Mouse (Mus musculus): ENCODE measurements around the gene Defa21. TPM values are rescaled to one million over a fixed set of nuclear protein-coding genes. Genes with fewer than 3 reads are reported as not detected.
"Not testable (repeated sequence)": the region's sequence is repeated elsewhere in the genome, so short reads cannot be mapped to it uniquely, and the experiment has no call there.

Gene Defa21
- polyA plus RNA-seq (2021), result not detected

DNA sequence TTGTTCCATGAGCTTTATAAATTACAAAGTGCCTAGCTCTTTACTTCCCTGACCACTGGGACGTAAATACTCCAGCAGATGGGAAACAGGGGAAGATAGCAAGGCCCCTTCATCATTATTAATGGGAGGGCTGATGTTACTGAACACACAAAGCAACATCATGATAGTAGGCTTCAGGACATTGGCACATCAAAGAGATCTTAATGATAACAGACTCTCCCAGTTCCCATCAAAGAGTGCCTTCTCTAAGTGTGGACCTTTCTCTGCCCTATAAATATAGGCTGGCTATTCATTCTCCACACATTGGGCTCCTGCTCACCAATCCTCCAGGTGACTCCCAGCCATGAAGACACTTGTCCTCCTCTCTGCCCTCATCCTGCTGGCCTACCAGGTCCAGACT is at the start of gene Defa21:
Gene Defa21, plus strand, starts transcription at position 301 of the 400 bp plus-strand sequence.
- ATAC-seq; POLR2A ChIA-PET; DNase-seq (ENCODE audit: low read depth, low spot score); CTCF ChIA-PET; in situ Hi-C loops (cut with MboI; ENCODE audit: low pct_unique_long_range_greater_than_20kb); H3K27me3 ChIP-seq: not testable (repeated sequence)

DNA sequence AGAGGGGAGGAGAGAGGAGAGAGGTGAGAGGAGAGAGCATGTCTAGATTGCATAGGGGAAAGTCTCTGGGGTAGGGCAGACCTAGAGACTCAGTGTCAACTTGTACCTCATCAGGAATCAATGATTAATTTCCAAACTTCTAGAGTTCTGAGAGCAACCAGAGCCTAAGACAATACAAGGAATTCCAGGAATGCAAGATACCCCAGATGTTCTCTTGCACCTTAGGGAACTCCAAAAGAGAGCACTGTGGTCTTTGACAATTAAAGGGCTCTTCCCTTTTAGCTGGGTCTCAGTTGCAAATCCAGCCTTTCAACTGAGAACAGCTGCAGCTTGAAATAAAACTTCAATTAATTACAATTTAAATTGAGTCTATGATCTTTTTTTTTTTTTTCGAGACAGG is 45.5 kb upstream of the Defa21 start:
- in situ Hi-C loops (cut with MboI; ENCODE audit: low pct_unique_long_range_greater_than_20kb), result no loop called here
- ChIA-PET CTCF (no interaction called here), POLR2A (no interaction called here)
- ATAC-seq (no peak), DNase-seq (ENCODE audit: low read depth, low spot score) (no peak)
- no peak for TF ChIP-seq CTCF (IDR thresholded peaks at IDR 0.05)
- H3K27me3 ChIP-seq, result no peaks in the 10 kb centered on the region

DNA sequence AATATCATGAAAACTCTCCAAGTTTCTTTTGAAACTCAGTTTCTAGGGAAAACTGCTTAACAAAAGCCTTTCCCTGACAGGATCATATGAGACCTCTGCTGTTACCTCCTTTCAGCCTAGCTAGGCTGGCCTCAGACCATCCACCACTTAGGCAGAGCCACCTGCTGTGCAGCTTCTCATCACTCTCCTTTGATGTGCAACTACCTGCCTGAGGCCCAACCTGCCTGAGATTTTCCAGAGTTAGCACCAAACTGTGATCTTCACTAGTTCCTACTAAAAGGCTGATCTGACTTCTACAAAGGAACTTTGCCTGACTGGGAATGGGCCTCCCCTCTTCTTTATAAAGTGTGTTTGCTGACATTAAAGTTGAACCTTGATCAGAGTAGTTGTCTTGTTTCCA is 31.3 kb upstream of the Defa21 start:
- in situ Hi-C loops (cut with MboI; ENCODE audit: low pct_unique_long_range_greater_than_20kb), result not testable (repeated sequence)

DNA sequence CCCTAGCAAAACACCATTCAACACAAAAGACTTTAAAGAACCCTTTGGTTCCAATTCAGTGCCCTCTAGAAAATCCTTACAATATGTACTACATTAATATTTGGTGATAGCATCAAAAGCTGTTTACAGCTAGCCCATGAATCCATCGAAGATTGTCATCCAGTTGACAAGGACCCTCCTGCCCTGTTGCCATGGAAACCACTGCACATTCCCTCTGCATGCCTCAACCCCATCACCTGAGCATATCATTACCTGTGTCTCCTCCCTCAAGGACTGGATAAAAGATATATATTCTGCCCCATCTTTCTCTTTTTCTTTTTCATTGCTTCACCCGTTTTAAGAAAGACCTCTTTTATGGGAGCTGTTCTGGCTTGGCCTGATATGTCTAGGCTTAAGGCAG is 28.6 kb upstream of the Defa21 start:
- ChIA-PET CTCF (no interaction called here), POLR2A (no interaction called here)
- in situ Hi-C loops (cut with MboI; ENCODE audit: low pct_unique_long_range_greater_than_20kb), result no loop called here
- DNase-seq (ENCODE audit: low read depth, low spot score) (no peak), ATAC-seq (no peak)
- TF ChIP-seq CTCF (IDR thresholded peaks at IDR 0.05), result no peak
- no peaks in the 10 kb centered on the region for H3K27me3 ChIP-seq

More for the DNA sequence above, 31.3 kb upstream of the Defa21 start:
- CTCF ChIA-PET; ATAC-seq; POLR2A ChIA-PET; H3K27me3 ChIP-seq; DNase-seq (ENCODE audit: low read depth, low spot score): not testable (repeated sequence)

GRCm38 (mm10) chr8:20997291-20997690 is 28.1 kb upstream of the Defa21 start:
- H3K27me3 ChIP-seq, result no peaks in the 10 kb centered on the region
- ATAC-seq, result no peak
- ChIA-PET CTCF (no interaction called here), POLR2A (no interaction called here)
- no peak for TF ChIP-seq CTCF (IDR thresholded peaks at IDR 0.05)
- in situ Hi-C loops (cut with MboI; ENCODE audit: low pct_unique_long_range_greater_than_20kb), result no loop called here
- no peak for DNase-seq (ENCODE audit: low read depth, low spot score)

GRCm38 (mm10) chr8:21001171-21001570 is 24.2 kb upstream of the Defa21 start:
- ChIA-PET POLR2A (no interaction called here), CTCF (no interaction called here)
- no peak for ATAC-seq
- TF ChIP-seq CTCF (IDR thresholded peaks at IDR 0.05), result no peak
- no peak for DNase-seq (ENCODE audit: low read depth, low spot score)
- no peaks in the 10 kb centered on the region for H3K27me3 ChIP-seq
- in situ Hi-C loops (cut with MboI; ENCODE audit: low pct_unique_long_range_greater_than_20kb), result no loop called here

DNA sequence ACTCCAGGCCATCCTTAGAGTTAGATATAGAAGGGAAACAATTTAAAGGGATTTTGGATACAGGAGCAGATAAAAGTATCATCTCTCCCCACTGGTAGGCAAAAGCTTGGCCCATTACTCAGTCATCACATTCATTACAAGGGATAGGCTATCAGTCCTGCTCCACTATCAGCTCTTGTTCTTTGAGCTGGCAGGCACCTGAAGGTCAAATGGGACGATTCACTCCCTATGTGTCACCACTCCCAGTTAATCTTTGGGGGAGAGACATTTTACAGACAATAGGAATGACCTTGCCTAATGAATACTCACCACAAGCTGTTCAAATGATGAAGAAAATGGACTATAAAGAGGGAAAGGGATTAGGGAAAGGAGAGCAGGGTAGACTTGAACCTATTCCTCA is 18.5 kb upstream of the Defa21 start:
- TF ChIP-seq CTCF (IDR thresholded peaks at IDR 0.05), result no peak
- in situ Hi-C loops (cut with MboI; ENCODE audit: low pct_unique_long_range_greater_than_20kb), result no loop called here
- DNase-seq (ENCODE audit: low read depth, low spot score) (no peak), ATAC-seq (no peak)
- ChIA-PET POLR2A (no interaction called here), CTCF (no interaction called here)
- H3K27me3 ChIP-seq, result no peaks in the 10 kb centered on the region

DNA sequence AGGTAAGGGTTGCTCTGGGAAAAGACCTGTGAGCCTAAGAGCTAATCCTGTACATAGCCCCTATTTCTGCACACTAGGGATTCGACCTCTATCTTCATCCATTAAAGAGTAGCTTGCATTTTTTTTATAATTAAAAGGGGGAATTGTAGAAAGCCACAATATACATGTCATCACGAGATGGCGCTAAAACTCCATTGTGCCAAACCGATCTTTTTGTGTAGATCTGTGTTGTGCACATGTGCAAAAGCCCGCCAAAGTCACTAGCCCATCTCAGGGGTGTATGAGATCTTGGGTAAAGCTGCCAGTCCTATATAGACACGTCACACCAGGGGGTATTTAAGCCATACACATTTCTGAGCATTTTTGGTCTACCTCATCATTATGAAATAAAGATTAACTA is 16.8 kb upstream of the Defa21 start:
- not testable (repeated sequence) for DNase-seq (ENCODE audit: low read depth, low spot score)

DNA sequence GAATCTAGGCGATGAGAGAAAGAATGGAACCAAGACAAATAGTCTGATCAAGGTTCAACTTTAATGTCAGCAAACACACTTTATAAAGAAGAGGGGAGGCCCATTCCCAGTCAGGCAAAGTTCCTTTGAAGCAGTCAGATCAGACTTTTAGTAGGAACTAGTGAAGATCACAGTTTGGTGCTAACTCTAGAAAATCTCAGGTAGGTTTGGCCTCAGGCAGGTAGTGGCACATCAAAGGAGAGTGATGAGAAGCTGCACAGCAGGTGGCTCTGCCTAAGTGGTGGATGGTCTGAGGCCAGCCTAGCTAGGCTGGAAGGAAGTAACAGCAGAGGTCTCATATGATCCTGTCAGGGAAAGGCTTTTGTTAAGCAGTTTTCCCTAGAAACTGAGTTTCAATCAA is 14.8 kb upstream of the Defa21 start:
- DNase-seq (ENCODE audit: low read depth, low spot score); CTCF ChIA-PET; in situ Hi-C loops (cut with MboI; ENCODE audit: low pct_unique_long_range_greater_than_20kb): not testable (repeated sequence)

More for the DNA sequence above, 16.8 kb upstream of the Defa21 start:
- in situ Hi-C loops (cut with MboI; ENCODE audit: low pct_unique_long_range_greater_than_20kb); ATAC-seq; H3K27me3 ChIP-seq; POLR2A ChIA-PET; CTCF ChIA-PET: not testable (repeated sequence)

GRCm38 (mm10) chr8:21054747-21055146 is 29.4 kb downstream of the Defa21 start, which contains the start of gene Defa23:
Gene Defa23, plus strand, starts transcription at chr8:21055047.
- in situ Hi-C loops (cut with MboI; ENCODE audit: low pct_unique_long_range_greater_than_20kb), result not testable (repeated sequence)

More for the DNA sequence above, 14.8 kb upstream of the Defa21 start:
- H3K27me3 ChIP-seq, ATAC-seq, POLR2A ChIA-PET: not testable (repeated sequence)

DNA sequence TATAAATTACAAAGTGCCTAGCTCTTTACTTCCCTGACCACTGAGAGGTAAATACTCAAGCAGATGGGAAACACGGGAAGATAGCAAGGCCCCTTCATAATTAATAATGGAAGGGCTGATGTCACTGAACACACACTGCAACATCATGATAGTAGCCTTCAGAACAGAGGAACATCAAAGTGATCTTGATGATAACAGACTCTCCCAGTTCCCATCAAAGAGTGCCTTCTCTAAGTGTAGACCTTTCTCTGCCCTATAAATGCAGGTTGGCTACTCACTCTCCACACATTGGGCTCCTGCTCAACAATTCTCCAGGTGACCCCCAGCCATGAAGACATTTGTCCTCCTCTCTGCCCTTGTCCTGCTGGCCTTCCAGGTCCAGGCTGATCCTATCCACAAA is 39.4 kb downstream of the Defa21 start, which contains the start of gene Defa35:
Gene Defa35, plus strand, starts transcription at position 301 of the 400 bp plus-strand sequence.
- POLR2A ChIA-PET; in situ Hi-C loops (cut with MboI; ENCODE audit: low pct_unique_long_range_greater_than_20kb); CTCF ChIA-PET; H3K27me3 ChIP-seq; ATAC-seq; DNase-seq (ENCODE audit: low read depth, low spot score): not testable (repeated sequence)

More at GRCm38 (mm10) chr8:21054747-21055146, 29.4 kb downstream of the Defa21 start, which contains the start of gene Defa23:
- H3K27me3 ChIP-seq; ATAC-seq; POLR2A ChIA-PET; CTCF ChIA-PET; DNase-seq (ENCODE audit: low read depth, low spot score): not testable (repeated sequence)

Other genes with a start within 250 kb of the Defa21 start
- gene Defb33, start 132.9 kb upstream of the Defa21 start, polyA plus RNA-seq (2021), result not detected
- not detected for gene Gm15056, start 122.9 kb upstream of the Defa21 start, polyA plus RNA-seq (2021)
- not detected for gene Gm6040, start 103.5 kb upstream of the Defa21 start, polyA plus RNA-seq (2021)
- gene AY761185, start 80.8 kb upstream of the Defa21 start, polyA plus RNA-seq (2021), result not detected
- not detected for gene Defa23, start 29.5 kb downstream of the Defa21 start, polyA plus RNA-seq (2021)
- gene Defa35, start 39.5 kb downstream of the Defa21 start, polyA plus RNA-seq (2021), result not detected
- not detected for gene Defa25, start 58.9 kb downstream of the Defa21 start, polyA plus RNA-seq (2021)
- not detected for gene Gm14851, start 70.5 kb downstream of the Defa21 start, polyA plus RNA-seq (2021)
- gene Defa30, start 109.1 kb downstream of the Defa21 start, polyA plus RNA-seq (2021), result 0.27 TPM
- not detected for gene Defa22, start 136.7 kb downstream of the Defa21 start, polyA plus RNA-seq (2021)
- not detected for gene Defa31, start 166.1 kb downstream of the Defa21 start, polyA plus RNA-seq (2021)
- gene Gm15293, start 176.0 kb downstream of the Defa21 start, polyA plus RNA-seq (2021), result not detected
- not detected for gene Gm15292, start 224.2 kb downstream of the Defa21 start, polyA plus RNA-seq (2021)

Data from Patski (cell line).